Mouse (Mus musculus): ENCODE measurements around the gene Olfr692.

- no peak for TF ChIP-seq POLR2A (IDR thresholded peaks at IDR 0.05; ENCODE audit: low read depth, low read length)
- no peak for TF ChIP-seq CTCF (conservative IDR thresholded peaks at IDR 0.05 in 1 of 2, IDR thresholded peaks at IDR 0.05 in 1 of 2; ENCODE audit: low read depth in 2 of 2, low read length in 2 of 2)
- TF ChIP-seq E2F4 (IDR thresholded peaks at IDR 0.05; ENCODE audit: insufficient replicate concordance, low read depth, low read length) = no peak
- TF ChIP-seq RCOR1 (conservative IDR thresholded peaks at IDR 0.05; ENCODE audit: low read depth, low read length) = no peak
- no peak for TF ChIP-seq USF1 (IDR thresholded peaks at IDR 0.05; ENCODE audit: low read depth, low read length)
Observed at GRCm38 (mm10) chr7:105380329-105380728, 12.3 kb downstream of the Olfr692 start.

Measured in CH12.LX (cell line).